ENCODE assay signal across 8 mouse cellular contexts in the genomic region with DNA sequence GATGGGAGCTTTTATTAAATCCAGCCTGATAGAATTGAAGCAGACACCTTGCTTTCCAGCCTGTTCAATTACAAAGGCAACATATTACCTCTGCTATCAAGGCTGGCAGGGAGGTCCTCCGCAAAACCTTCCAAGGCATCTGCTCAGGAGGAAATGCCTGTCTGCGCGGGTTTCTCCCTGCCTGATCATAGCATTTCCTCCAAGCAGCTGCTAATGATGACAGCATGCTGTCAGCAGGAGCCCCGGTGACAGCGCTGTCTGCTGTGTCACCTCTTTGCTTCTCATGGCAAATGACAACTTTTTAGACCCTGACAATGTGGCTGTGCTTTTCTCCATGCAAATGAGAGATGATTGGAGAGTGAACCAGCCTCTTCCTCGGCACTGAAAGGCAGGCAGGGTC.
DNase-seq lines count a peak whose midpoint lies in the region; ATAC-seq lines count a peak whose summit lies in the region.
"Had no signal": no experiment of that assay in that cellular context is flagged by ENCODE, and none has a peak within 500 bp of the region (broad histone marks: within the 10 kb centered on the region; RNA-seq: fewer than 3 reads in every experiment).

No protein-coding gene starts in this region.

- DNase-seq in heart, embryonic 10.5 days (ENCODE audit: low spot score): peak; percentile 82
- DNase-seq in heart, postnatal 25 days (ENCODE audit: low spot score): no peak
- peak; percentile 61 for DNase-seq in midbrain, embryonic 14.5 days
- DNase-seq in midbrain, embryonic 10.5 days (ENCODE audit: low spot score): no peak
- DNase-seq in hindbrain, embryonic 14.5 days (ENCODE audit: low spot score): no peak
- DNase-seq in right cerebral cortex, postnatal 14 days: no peak
- DNase-seq in spleen, postnatal 14 days (ENCODE audit: low spot score in 2 of 2): no peak
- DNase-seq: thymus, postnatal 14 days had no signal

- no peak for ATAC-seq in midbrain, embryonic 14.5 days (ENCODE audit: low FRiP score, low TSS enrichment)
- peak; percentile 67; the same call in 1 of the 2 replicates for ATAC-seq in hindbrain, embryonic 14.5 days (ENCODE audit: low FRiP score)

- no peaks in the 10 kb centered on the region for H3K9me3 ChIP-seq in heart, embryonic 10.5 days
- no peaks in the 10 kb centered on the region for H3K9me3 ChIP-seq in midbrain, embryonic 14.5 days (ENCODE audit: control insufficient read depth, low read length)
- no peaks in the 10 kb centered on the region for H3K9me3 ChIP-seq in midbrain, embryonic 10.5 days (replicated peaks)
- H3K9me3 ChIP-seq in hindbrain, embryonic 14.5 days (ENCODE audit: control insufficient read depth, low read length): no peaks in the 10 kb centered on the region

- peaks cover 17% of the 10 kb centered on the region for H3K4me1 ChIP-seq in heart, embryonic 10.5 days
- H3K4me1 ChIP-seq in midbrain, embryonic 14.5 days (ENCODE audit: control insufficient read depth, insufficient read depth, low read length): no peaks in the 10 kb centered on the region
- no peaks in the 10 kb centered on the region for H3K4me1 ChIP-seq in midbrain, embryonic 10.5 days
- H3K4me1 ChIP-seq in hindbrain, embryonic 14.5 days (replicated peaks; ENCODE audit: control insufficient read depth, insufficient read depth, low read length): no peaks in the 10 kb centered on the region

- no peaks in the 10 kb centered on the region for H3K27me3 ChIP-seq in heart, embryonic 10.5 days (ENCODE audit: insufficient read depth, poor library complexity, severe bottlenecking)
- no peaks in the 10 kb centered on the region for H3K27me3 ChIP-seq in midbrain, embryonic 14.5 days (ENCODE audit: control insufficient read depth, insufficient read depth, low read length)
- no peaks in the 10 kb centered on the region for H3K27me3 ChIP-seq in midbrain, embryonic 10.5 days (ENCODE audit: low read depth, poor library complexity, severe bottlenecking)
- H3K27me3 ChIP-seq in hindbrain, embryonic 14.5 days (ENCODE audit: control insufficient read depth, insufficient read depth, low read length): no peaks in the 10 kb centered on the region

- H3K27ac ChIP-seq in heart, embryonic 10.5 days: no peak overlapping the region
- H3K27ac ChIP-seq in midbrain, embryonic 14.5 days (replicated peaks; ENCODE audit: low read depth, low read length): no peak overlapping the region
- H3K27ac ChIP-seq in midbrain, embryonic 10.5 days (replicated peaks): no peak overlapping the region
- no peak overlapping the region for H3K27ac ChIP-seq in hindbrain, embryonic 14.5 days

- 0 out of 2 replicates have a peak overlapping the region, but pooled peaks have one; percentile 24 for H3K4me3 ChIP-seq in heart, embryonic 10.5 days
- no peak overlapping the region for H3K4me3 ChIP-seq in midbrain, embryonic 14.5 days (replicated peaks; ENCODE audit: low read depth, low read length)
- no peak overlapping the region for H3K4me3 ChIP-seq in midbrain, embryonic 10.5 days
- no peak overlapping the region for H3K4me3 ChIP-seq in hindbrain, embryonic 14.5 days (replicated peaks; ENCODE audit: low read length)

- 10% methylated on average over 6 of the region's 6 CpGs for WGBS in heart, embryonic 10.5 days
- WGBS in midbrain, embryonic 14.5 days: 55% methylated on average over 6 of the region's 6 CpGs
- 66% methylated on average over 6 of the region's 6 CpGs for WGBS in midbrain, embryonic 10.5 days
- WGBS in hindbrain, embryonic 14.5 days: 47% methylated on average over 6 of the region's 6 CpGs

- no peak overlapping the region for H3K9ac ChIP-seq in midbrain, embryonic 14.5 days (replicated peaks; ENCODE audit: low read length)
- no peak overlapping the region for H3K9ac ChIP-seq in hindbrain, embryonic 14.5 days

- intact Hi-C loops in heart, postnatal 25 days (cut with DNase I): no loop called here

- no peaks in the 10 kb centered on the region for H3K36me3 ChIP-seq in heart, embryonic 10.5 days
- H3K36me3 ChIP-seq in midbrain, embryonic 14.5 days (ENCODE audit: control insufficient read depth, insufficient read depth, low read length): no peaks in the 10 kb centered on the region
- no peaks in the 10 kb centered on the region for H3K36me3 ChIP-seq in midbrain, embryonic 10.5 days
- H3K36me3 ChIP-seq in hindbrain, embryonic 14.5 days (replicated peaks; ENCODE audit: control insufficient read depth, insufficient read depth): no peaks in the 10 kb centered on the region

- no peak overlapping the region for H3K4me2 ChIP-seq in midbrain, embryonic 14.5 days (ENCODE audit: low read length)
- H3K4me2 ChIP-seq in hindbrain, embryonic 14.5 days (replicated peaks): no peak overlapping the region

Comparison
In these comparisons a context has a peak if more than half of its experiments do, and no peak if none do; other contexts are left out.
1. DNase-seq: peak in heart, embryonic 10.5 days (single experiment) and midbrain, embryonic 14.5 days (single experiment); none in heart, postnatal 25 days (single experiment), midbrain, embryonic 10.5 days (single experiment), hindbrain, embryonic 14.5 days (single experiment), right cerebral cortex, postnatal 14 days (single experiment) and spleen, postnatal 14 days (0 of 2).